Mouse (Mus musculus) brain, embryonic 18.5 days (tissue): ENCODE measurements around the gene Spon1.

Source experiments
- DNase-seq: peaks from one replicate; pipeline ENCODE4 v3.0.0-alpha.2; 2012; ENCODE audit warnings: low read depth, low spot score

Gene Spon1

DNA sequence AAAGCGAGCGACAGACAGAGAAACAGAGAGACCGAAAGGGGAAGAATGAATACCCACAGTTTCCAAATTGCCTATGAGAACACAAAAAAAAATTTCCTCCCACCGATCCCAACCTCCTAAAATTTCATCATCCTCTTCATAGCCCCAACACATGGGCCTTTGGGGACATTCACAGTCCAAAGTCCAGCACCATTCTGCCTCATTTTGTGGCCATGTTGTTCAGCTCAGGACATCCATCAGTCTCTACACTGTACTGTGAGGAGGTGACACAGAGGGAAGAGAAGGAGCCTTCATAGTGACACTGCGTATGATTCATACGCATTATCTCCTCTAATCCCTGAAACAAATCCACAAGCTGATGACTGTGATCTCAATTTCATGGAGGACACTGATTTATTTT, 12.7 kb downstream of the Spon1 start:
- DNase-seq: no peak

DNA sequence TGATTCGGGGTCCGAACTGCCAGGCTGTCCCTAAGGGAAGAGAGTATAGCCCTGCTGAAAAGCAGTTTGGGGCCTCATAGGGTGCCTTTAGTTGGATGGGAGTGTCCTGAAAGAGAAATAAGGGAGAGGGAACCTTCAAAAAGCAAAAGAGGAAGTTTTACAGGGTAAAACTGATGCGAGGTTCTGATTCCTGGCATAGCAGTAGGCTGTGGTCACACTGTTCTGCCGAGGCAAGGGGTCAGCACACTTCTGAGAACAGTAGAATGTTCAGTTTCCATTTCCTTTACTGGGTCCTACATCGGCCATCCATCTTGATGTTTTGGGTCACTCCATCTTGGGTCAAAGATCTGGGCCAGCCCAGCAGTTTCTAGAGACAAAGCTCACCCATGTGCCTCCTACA, 14.5 kb downstream of the Spon1 start:
- DNase-seq: no peak

DNA sequence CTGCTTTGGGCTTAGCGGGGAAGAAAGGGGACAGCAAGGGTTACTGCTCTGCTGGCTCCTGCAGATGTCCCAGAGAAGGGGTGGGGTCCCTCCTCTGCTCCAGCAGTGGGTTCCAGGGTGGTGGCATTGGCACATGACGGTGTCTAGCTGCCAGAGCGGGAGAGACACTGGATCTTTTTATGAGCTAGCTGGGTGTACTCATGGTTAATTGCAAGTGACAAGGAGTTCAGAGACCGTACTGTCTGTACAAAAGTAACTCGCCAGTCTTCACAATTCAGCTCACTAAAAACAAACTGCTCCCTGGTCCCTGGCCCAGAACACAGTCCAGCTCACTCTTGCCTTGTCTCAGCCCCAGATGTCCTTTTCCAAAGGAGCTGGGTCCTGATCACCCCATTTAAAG, 26.2 kb downstream of the Spon1 start:
- no peak for DNase-seq

DNA sequence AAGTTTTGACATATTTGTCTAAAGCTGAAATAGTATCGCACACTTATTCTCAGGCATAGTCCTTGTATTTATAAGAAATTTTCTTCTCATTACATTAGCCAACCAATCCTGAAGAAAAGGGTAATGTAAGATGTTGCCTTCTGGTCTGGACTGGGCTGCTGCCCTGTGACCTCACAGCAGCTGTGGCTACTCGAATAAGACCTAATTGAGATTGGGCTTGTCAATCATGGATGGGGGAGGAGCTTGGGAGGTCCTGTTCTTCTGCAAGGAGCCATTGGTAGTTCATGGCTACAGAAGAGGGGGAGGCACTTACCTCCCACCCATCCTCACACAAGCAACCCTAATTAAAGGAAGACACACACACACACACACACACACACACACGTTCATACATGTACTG, 27.1 kb downstream of the Spon1 start:
- no peak for DNase-seq

DNA sequence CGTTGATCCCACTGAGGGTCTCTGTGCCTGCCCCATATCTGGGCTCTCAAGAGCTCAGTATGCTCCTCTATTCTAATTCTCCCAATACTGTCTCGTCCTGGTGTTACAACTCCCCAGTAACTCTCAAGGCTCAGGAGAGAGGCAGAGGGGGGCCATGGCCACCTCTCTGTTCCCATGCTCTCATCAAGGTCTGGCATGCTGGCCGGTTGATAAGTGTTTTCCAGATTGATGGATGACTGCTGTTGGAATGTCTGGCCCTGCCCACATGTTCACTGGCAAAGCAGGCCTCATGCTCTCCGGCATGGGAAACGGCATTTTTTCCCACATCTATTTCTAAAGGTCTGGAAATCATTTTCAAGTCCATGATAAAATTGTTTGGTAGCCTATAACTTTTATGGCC, 29.4 kb downstream of the Spon1 start:
- no peak for DNase-seq

DNA sequence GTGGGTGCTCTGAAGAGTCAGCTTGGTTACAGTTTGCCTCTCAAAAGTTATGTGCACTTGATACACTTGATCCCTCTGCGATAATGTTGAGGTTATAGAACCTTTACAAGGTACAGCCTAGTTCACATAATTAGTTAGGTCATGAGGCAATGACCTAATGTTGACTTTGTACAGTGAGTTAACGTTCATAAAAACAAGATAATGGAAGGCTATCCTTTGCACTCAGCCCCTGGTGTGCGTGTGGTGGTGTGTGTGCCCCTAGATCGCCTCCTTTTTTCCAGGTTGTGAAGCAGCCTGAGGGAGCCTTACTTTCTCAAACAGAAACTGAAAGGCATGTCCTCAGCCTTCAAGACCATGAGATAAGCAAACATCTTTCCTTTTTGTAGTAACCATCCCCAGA, 31.3 kb downstream of the Spon1 start:
- no peak for DNase-seq

DNA sequence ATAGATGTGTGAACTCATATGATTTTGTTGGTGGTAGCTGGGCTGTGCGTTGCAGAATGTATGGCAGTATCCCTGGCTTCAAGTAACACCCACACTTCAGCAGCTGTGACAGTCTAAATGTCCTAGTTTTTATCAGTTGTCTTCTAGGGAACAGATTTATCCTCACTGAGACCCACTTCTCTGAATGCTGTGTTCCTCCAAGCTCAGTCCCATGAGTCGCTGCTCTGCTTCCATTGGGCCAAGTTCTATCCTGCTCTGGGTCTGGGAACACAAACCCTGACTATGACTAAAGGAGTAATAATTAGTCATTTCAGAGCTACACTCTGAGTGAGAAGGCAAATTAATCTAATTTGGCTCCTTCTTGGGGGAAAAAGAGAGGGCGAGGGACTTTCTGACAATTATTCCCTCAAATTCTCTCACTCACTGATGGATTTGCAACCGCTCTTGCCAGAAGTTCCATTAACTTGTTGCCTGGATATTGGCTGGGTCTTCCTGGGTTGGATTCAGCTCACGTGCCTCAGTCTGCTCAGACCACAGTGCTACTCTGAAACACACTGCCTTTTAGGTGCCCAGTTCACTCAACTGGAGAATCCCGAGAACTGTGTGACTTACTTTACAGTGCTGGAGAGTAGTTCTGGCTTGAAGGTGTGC, 32.9 kb downstream of the Spon1 start:
- DNase-seq: peak; percentile 28

DNA sequence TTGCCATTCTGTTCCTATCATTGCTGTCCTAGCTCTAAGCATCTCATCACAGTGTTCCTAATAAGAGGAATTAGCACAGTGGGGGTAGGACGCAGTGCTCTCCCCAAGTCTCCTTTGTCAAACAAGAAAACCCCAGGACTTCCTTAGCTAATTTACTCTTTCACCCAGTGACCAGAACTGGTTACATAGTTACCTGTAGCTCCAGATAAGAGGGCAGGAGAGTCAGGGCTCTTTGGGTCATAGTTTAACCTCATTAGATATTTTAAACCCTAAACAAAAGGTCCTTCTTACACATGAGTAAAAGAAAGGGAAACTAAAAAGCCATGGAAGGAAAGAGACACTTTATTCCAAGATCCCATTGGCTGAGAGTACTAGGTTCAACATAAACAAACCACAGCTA, 44.0 kb downstream of the Spon1 start:
- DNase-seq: no peak

DNA sequence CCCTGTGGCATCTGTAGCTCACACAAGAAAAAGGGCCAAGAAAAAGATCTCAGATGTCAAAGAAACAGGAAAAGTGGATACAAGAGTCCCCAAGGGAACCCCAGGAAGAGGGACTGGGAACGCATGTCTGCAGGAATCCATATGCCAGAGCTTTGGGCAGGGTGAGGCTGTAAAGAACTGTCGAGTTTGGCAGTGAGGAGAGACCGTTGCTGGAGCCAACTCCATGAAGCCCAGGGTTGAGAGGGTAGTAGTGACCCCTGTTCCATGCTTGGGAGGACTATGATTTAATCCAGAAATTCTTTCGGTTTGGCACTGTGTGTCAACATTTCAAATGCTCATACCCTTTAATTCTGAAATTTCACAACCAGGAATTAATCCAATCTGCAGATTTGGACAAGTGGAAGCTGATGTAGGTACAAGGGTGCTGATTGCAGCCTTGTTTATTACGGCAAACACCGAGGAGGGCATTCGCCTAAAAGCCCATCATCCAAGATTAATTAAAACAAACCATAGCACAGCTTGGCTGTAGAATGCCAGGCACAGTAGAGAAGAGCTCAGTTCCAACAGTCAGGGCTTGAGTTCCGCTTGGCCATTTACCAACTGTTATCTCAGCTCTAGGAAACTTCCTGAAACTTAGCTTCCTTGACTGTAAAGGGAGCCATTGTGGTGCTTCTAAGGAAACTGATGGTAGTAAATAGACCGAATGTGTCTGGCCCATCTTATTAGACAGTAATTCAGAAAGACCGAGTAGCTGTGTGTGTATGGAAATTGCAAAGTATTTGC, 45.8 kb downstream of the Spon1 start:
- no peak for DNase-seq

DNA sequence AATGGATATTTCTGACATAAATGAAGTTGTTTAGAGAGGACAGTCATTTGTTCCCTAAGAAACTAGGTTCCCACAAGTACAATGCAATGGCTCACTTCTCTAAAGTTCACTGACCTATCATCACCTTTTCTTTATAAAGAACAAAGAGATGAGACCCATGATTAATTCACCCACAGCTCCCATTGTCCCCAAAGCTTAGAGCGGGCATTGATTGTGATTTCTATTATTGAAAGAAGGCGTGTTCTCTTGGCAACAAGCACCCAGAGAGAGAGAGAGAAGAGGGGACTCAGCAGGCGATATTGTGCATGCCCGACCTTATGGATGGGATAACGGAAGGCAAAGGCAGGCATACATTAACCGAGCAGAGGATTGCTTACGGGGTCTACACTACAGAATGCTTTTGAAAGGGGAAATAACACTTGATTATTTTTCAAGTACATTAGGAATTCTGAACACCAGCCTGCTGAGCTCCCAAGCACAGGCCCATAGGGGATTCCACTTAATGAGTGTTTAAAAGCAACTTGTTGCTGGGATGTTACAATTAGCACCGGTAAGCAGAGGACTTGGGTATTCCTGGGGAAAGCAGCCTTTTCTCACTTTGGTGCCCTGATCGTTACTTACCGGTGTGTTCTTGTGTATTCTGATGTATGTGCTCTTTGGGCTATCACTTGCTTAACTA, 48.4 kb downstream of the Spon1 start:
- DNase-seq: no peak

DNA sequence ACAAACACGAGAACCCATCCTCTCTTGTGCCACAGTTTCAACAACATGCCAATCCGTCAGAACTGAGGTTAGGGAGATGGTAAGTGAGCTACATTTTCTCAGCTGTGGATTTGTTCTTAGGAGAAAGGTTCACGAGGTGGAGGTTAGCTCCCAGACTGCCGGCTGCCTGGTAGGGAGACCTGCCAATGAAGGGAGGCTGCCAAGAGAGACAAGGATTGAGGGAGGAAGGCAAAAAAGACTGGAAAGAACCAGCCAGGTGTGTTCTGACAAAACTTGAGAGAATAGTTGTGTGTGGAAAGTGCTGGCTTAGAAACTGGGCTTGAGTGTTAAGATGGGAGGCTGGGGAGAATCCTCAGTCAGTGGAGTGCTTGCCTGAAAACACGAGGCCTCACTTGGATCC, 49.9 kb downstream of the Spon1 start:
- DNase-seq: no peak

DNA sequence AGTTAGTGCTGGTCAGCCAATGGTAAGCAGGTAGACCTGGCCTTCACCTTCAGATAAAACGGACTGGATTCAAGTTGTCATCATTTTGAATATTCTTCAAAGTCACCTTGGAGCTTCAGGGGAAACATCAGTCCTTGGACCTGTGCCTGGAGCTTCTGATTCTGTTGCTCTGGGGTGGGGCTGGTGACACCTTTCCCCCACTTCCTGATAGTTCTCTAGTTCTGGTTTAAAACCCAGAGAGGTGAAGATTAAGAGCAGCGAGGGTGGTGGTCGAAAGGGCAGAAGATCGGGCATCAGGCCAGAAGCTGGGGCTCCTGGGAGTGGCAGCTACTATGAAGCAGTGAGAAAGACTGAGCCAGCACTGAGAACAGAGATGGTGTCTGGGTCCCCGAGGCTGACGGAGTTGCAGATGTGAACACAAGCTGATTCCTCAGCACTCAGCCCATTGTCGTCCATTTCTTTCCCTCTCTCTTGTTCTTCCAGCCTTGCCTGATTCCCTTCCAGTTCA, 51.1 kb downstream of the Spon1 start:
- DNase-seq: no peak

DNA sequence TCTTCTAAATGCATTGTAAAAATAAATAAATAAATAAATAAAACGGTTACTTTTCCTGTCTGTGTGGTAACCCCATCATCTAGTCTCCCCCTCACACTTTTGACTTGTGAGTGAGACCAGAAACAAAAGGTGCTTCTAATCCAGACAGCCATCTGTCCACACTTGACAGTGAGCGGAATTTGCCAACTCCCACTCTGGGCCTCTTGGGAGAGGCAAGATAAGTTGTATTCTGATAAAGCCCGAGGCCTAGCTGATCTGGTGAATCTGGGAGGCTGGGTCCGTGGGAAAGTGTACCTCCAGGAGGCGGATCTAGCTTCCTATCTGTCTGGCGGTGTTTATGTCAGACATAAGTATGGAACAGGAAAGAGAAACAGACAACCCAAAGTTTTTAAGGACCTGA, 52.3 kb downstream of the Spon1 start:
- DNase-seq: no peak

DNA sequence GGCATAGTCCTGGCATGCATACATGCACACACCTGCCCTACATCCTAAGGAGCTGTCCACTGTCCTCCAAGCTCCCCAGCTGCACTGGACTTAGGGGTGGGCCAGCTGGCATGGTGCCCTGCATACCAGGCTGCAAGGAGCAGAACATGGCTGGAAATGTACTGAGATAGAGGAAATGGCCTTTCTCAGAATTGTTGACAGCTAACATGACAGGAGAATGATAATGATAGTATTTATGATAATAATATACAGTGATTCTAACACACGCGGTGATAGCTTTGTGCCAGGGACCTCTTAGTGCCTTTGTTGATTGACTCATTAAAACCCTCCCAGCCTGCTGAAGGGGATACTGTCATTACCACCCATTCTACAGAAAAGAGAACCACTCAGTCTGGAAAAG, 54.4 kb downstream of the Spon1 start:
- DNase-seq: no peak

DNA sequence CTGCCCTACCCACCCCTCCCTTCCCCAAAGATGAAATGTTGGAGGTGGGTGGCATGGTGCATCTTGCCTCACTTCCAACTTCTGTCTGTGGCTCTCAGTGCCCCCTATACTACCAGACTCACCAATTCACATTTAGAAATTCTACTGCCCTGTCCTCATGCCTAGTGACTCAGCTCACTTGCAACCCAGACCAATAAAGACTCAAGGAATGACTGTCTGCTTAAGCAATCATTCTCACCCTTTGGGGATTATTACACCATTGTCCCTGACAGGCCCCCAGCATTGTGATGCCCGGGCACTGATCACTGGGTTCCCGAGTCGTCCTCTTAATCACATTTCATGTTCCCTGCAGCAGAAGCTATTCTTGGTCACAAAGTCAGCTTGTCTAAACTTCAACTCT, 57.2 kb downstream of the Spon1 start:
- DNase-seq: no peak

DNA sequence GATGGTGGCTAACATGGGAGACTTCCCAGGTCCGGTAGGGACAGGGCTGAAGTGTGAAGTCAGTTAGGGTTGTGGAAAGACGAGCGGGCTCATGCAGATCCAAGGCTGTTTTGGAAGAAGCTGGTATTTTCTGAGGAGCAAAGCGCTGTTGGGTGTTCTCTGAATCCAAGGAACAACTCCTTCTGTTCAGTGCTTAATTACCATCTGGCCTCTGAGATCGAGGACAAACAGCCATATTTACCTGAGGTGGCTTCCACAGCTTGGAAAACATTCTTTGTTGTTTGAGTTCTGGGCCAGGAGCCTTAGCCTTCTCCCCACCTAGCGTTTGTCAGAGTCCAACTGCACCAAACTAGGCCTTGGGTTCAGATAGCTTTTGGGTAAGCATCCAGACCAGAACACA, 58.9 kb downstream of the Spon1 start:
- no peak for DNase-seq

DNA sequence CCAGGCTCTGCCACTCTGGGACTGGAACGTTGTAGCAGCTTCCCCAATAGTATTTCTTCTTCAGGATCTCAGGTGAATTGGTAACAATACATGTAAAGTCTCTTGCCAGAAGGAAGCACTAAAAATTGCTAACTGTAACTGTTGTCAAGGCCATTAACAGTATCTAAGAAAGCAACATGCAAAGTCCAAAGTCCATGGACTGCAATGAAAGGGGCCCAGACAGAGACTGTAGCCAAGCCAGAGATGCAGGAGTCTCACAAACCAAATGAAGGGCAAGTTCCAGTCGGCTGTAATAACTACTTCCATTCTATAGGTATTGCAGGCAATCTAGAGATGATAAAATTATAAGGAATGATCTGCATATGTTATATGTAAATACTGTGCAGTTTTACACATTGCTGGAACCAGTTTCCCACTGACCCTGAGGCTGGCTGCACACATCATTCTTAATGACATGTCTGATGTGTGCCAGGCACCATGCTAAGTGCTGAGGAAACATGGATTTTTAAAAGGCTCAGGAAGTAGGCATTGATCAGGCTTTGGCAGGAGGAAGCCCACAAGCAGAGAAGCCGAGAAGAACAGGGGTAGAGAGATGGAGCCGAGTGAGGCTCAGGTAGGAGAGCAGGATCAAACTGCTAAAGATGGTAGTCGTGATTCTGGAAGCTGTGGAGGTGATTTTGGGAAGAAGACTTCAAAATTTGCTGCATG, 59.9 kb downstream of the Spon1 start:
- no peak for DNase-seq

DNA sequence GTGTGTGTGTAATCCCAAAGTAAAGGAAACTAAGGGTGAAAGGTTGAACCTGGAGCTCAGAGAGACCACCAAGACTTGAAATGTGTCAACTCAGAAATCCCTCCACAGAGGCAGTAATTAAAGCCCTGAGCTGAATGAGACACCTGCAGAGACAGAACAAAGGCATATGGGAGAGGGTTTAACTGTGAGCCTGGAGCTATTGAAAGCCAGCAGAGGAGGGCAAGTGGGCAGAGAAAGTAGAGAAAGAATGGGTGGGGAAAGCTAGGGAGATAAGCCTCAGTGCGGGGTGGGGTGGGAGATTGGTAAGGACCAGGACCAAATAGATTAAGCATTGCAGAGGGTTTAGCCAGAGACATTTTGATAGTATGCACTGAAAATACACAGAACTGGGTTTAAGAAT, 60.7 kb downstream of the Spon1 start:
- no peak for DNase-seq

DNA sequence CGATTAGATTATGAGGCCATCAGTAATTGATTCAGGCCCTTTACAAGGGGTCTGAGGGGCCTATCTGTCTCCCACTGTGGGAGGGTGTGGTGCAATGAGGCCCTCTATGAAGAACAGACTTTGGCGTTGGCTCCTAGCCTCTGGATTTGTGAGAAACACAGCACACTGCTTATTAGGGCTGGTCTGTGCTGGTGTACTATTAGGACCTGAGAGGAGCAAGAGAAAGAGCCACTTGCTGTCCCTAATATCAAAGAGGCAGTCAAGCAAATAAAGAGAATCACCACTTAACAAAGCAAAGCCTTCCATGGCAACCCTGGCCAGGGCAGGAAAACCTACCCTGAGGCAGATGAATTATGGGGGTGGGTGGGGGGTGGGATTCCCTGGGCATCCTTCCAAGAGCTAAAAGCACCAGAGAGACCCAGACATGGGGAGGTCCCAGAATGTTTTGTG, 62.3 kb downstream of the Spon1 start:
- DNase-seq: no peak

DNA sequence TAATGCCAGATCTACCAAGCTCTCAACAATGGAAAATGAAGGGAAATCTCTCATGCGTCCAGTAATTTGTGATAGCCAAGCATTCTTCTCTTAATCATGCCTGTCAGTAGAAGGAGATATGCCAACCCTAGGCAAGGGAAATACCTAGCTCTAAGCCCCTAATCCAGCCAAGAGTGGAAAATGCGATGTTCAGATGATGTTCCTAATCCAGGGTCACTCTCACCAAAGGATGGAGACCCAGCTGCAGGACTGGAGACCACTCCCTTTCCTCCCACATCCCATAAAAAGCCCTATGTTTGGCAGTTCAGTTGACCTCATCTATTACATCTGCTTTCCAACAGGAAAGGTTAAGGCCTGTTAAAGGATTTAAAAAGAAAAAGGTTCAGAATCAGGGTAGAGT, 62.8 kb downstream of the Spon1 start:
- DNase-seq: no peak

DNA sequence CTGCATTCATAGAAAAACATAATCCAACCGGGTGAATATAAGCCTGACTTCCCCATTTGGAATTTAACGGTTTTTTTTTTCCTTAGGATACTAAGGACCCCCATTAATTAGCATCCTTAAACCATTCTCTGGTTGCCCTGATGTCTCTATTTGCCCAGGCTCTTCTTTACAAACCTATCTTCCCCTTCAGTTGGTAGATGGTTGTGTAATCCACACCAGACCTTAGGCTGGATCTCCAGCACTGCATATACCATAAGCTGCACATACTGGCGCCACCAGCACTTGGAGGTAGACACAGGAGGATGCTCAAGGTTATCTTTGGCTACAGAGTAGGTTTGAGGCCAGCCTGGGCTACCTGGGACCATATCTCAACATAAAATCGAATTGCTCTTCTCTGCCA, 71.4 kb downstream of the Spon1 start:
- no peak for DNase-seq

DNA sequence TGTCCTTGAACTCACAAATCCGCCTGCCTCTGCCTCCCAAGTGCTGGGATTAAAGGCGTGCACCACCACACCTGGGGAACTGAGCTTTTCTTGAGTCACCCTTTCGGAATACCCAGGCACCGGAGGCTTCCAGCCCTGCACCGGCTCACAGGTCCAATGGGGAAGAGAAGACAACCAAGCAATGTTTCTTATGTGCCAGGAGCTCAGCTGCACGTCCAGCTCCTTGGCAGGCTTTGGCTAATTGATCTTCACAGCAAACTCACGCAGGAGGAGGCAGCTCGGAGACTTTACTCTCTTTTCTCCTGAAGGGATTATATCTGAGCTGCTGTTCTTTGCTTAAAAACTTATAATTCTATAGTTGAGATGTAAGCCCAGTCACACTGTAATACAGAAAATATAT, 73.6 kb downstream of the Spon1 start:
- no peak for DNase-seq
